ENCODE assay signal across 9 mouse cellular contexts in genomic region chrX:7733571-7734156, GRCm38 (mm10). TPM values are rescaled to one million over a fixed set of nuclear protein-coding genes. Genes with fewer than 3 reads are reported as not detected.
DNase-seq lines count a peak whose midpoint lies in the region; ATAC-seq and TF ChIP-seq lines count a peak whose summit lies in the region.
"Had no signal": no experiment of that assay in that cellular context is flagged by ENCODE, and none has a peak within 500 bp of the region (broad histone marks: within the 10 kb centered on the region; RNA-seq: fewer than 3 reads in every experiment).

No protein-coding gene starts in this region.

- WGBS in cerebellum, adult 2 months: 20% methylated on average over 26 of the region's 26 CpGs

- H3K4me1 ChIP-seq in cerebellum, adult 2 months (ENCODE audit: control insufficient read depth, insufficient read depth, low read length): peaks cover 10% of the 10 kb centered on the region
- H3K4me1 ChIP-seq in erythroblast, embryonic 14.5 days (ENCODE audit: control insufficient read depth): peaks cover 16% of the 10 kb centered on the region
- peaks cover 17% of the 10 kb centered on the region; the same call in 1 of the 2 replicates for H3K4me1 ChIP-seq in megakaryocyte, embryonic 14.5 days

- no peak overlapping the region for H3K4me3 ChIP-seq in cerebellum, adult 2 months (replicated peaks; ENCODE audit: insufficient read depth, low read depth, low read length)
- H3K4me3 ChIP-seq in erythroblast, embryonic 14.5 days (replicated peaks): peak overlapping the region; percentile 45
- peak overlapping the region; percentile 83 for H3K4me3 ChIP-seq in megakaryocyte, embryonic 14.5 days (replicated peaks)

- intact Hi-C loops in heart, postnatal 36 days (cut with DNase I): loop anchor here (5.0 kb wide), 1 partner anchor 39 kb away; no protein-coding TSS in a partner anchor

- H3K36me3 ChIP-seq in erythroblast, embryonic 14.5 days (ENCODE audit: control insufficient read depth): no peaks in the 10 kb centered on the region
- no peaks in the 10 kb centered on the region for H3K36me3 ChIP-seq in megakaryocyte, embryonic 14.5 days (replicated peaks; ENCODE audit: low read length)

- peak; percentile 39; the same call in 1 of the 2 replicates for TF ChIP-seq CTCF in cerebellum, adult 2 months (IDR thresholded peaks at IDR 0.05; ENCODE audit: borderline replicate concordance, insufficient read depth, low read depth, low read length)

- no peaks in the 10 kb centered on the region; the same call in 1 of the 2 replicates for H3K9me3 ChIP-seq in erythroblast, embryonic 14.5 days (ENCODE audit: control insufficient read depth, low read length)
- H3K9me3 ChIP-seq in megakaryocyte, embryonic 14.5 days: no peaks in the 10 kb centered on the region

- ATAC-seq in cerebellum, adult (ENCODE audit: insufficient number of reproducible peaks, low FRiP score, low TSS enrichment): no peak

- TF ChIP-seq POLR2A in cerebellum, adult 2 months (IDR thresholded peaks at IDR 0.05; ENCODE audit: borderline replicate concordance, insufficient read depth, low read length): no peak

- peak; percentile 48 to 65 for DNase-seq in cerebellum, adult 2 months
- DNase-seq in adrenal gland, postnatal 14 days: peak; percentile 87
- DNase-seq in heart, postnatal 36 days: peak; percentile 61 to 78
- peak; percentile 40 to 59 for DNase-seq in left cerebral cortex, adult 18-20 months (ENCODE audit: low spot score in 2 of 2)
- DNase-seq in spleen, postnatal 4 days (ENCODE audit: low spot score in 2 of 2): peak; percentile 84 to 93

- no peak overlapping the region for H3K27ac ChIP-seq in cerebellum, adult 2 months (ENCODE audit: insufficient read depth, low read length)

- H3K27me3 ChIP-seq in cerebellum, adult 2 months (ENCODE audit: control insufficient read depth, insufficient read depth, low read length): no peaks in the 10 kb centered on the region
- no peaks in the 10 kb centered on the region; the same call in 1 of the 2 replicates for H3K27me3 ChIP-seq in erythroblast, embryonic 14.5 days (ENCODE audit: control insufficient read depth)
- H3K27me3 ChIP-seq in megakaryocyte, embryonic 14.5 days (replicated peaks): no peaks in the 10 kb centered on the region

RNA-seq across cellular contexts. Expression of gene Praf2, which starts 5.4 kb away (rescaled TPM):
- 166 and 179 TPM in 2 replicates for polyA plus RNA-seq in cerebellum, adult 2 months (2012; rRNA removed)
- total RNA-seq in adrenal gland, postnatal 14 days (2021): 11.1 and 11.8 TPM in 2 replicates
- polyA plus RNA-seq in erythroblast, embryonic 14.5 days (2012): 0.30 and 0.59 TPM in 2 replicates
- 1 to 10 TPM; 5.4 to 5.7 TPM for total RNA-seq in heart, postnatal 36 days (2021)
- 10 to 100 TPM; 96.0 to 98.1 TPM for total RNA-seq in left cerebral cortex, adult 18-20 months (2021)
- polyA plus RNA-seq in megakaryocyte, embryonic 14.5 days (2012; ENCODE audit: insufficient read depth, low replicate concordance): 28.2 and 91.3 TPM in 2 replicates

RNA-seq across cellular contexts. Expression of gene Gm45208, which starts 11.6 kb away (rescaled TPM):
- polyA plus RNA-seq in cerebellum, adult 2 months (2012; rRNA removed): 0.54 TPM in 1 of 2 replicates, not detected in the other
- total RNA-seq in adrenal gland, postnatal 14 days (2021): 0.52 TPM in 1 of 2 replicates, not detected in the other
- 0.46 and 0.51 TPM in 2 replicates for polyA plus RNA-seq in erythroblast, embryonic 14.5 days (2012)
- under 1 TPM in 1 of 2 experiments, not detected in 1; 0.68 TPM for total RNA-seq in heart, postnatal 36 days (2021)
- 1 to 10 TPM in 1 of 2 experiments, not detected in 1; 1.6 TPM for total RNA-seq in left cerebral cortex, adult 18-20 months (2021)
- 12.9 TPM in 1 of 2 replicates, not detected in the other for polyA plus RNA-seq in megakaryocyte, embryonic 14.5 days (2012; ENCODE audit: insufficient read depth, low replicate concordance)
- total RNA-seq: layer of hippocampus, postnatal 14 days had no signal

RNA-seq across cellular contexts. Expression of gene Ccdc120, which starts 17.0 kb away (rescaled TPM):
- polyA plus RNA-seq in cerebellum, adult 2 months (2012; rRNA removed): 68.3 and 82.6 TPM in 2 replicates
- total RNA-seq in adrenal gland, postnatal 14 days (2021): 4.2 TPM in 2 replicates
- polyA plus RNA-seq in erythroblast, embryonic 14.5 days (2012): 0.02 and 0.11 TPM in 2 replicates
- total RNA-seq in heart, postnatal 36 days (2021): 1 to 10 TPM in 1 of 2 experiments, under 1 TPM in 1; 0.42 to 1.8 TPM
- 10 to 100 TPM; 26.7 to 29.7 TPM for total RNA-seq in left cerebral cortex, adult 18-20 months (2021)
- polyA plus RNA-seq in megakaryocyte, embryonic 14.5 days (2012; ENCODE audit: insufficient read depth, low replicate concordance): 8.5 and 31.6 TPM in 2 replicates

RNA-seq across cellular contexts. Expression of gene Wdr45, which starts 19.5 kb away (rescaled TPM):
- polyA plus RNA-seq in cerebellum, adult 2 months (2012; rRNA removed): 81.8 and 82.7 TPM in 2 replicates
- total RNA-seq in adrenal gland, postnatal 14 days (2021): 51.1 and 57.3 TPM in 2 replicates
- 4.2 and 5.1 TPM in 2 replicates for polyA plus RNA-seq in erythroblast, embryonic 14.5 days (2012)
- total RNA-seq in heart, postnatal 36 days (2021): 10 to 100 TPM; 46.3 to 55.4 TPM
- total RNA-seq in left cerebral cortex, adult 18-20 months (2021): 10 to 100 TPM; 55.8 to 56.1 TPM
- polyA plus RNA-seq in megakaryocyte, embryonic 14.5 days (2012; ENCODE audit: insufficient read depth, low replicate concordance): 8.7 and 24.6 TPM in 2 replicates

RNA-seq across cellular contexts. Expression of gene Tfe3, which starts 28.7 kb away (rescaled TPM):
- 24.4 and 24.5 TPM in 2 replicates for polyA plus RNA-seq in cerebellum, adult 2 months (2012; rRNA removed)
- total RNA-seq in adrenal gland, postnatal 14 days (2021): 41.0 and 45.4 TPM in 2 replicates
- polyA plus RNA-seq in erythroblast, embryonic 14.5 days (2012): 1.7 and 1.8 TPM in 2 replicates
- total RNA-seq in heart, postnatal 36 days (2021): 10 to 100 TPM; 14.3 to 17.3 TPM
- 10 to 100 TPM; 34.2 to 35.2 TPM for total RNA-seq in left cerebral cortex, adult 18-20 months (2021)
- 17.5 and 17.8 TPM in 2 replicates for polyA plus RNA-seq in megakaryocyte, embryonic 14.5 days (2012; ENCODE audit: insufficient read depth, low replicate concordance)
